Mouse (Mus musculus): Measurements from ENCODE around the gene Phf10.

DNA sequence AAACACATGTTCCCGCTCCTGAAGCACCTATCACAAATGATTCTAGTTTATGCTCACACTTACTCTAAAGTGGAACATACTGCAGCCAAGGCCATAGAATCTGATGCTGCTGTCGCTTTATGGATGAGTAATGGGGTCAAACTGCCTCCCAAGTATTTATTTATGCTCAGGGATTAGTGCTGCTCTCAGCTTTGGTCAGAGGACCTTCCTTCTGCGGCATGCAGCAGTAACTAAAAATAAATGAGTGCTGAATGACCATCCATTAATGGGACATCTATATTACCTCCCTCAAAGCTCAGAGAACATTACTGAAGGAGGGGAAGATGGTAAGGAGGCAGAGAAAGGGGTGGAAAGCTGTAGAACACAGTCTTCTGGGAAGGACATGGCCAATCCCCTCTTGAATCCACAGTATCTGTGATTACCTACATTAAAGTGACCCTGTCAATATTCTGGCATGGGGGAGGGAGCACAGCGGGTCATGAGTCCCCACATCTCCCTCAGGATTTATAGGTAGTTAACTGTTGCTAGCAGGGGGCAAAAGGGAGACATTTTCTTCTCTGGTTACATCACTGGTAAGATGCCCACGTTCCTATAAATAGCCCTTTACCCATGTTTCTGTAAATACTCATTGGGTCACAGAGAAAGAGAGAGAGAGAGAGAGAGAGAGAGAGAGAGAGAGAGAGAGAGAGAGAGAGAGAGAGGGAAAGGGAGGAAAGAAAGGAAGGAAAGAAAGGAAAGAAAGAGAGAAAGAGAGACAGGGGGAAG is 25.1 kb downstream of the Phf10 start:
- TF ChIP-seq POLR2A (IDR thresholded peaks at IDR 0.05; ENCODE audit: borderline replicate concordance, extremely low read depth, low read depth, low read length) (no peak), CTCF (IDR thresholded peaks at IDR 0.05; ENCODE audit: insufficient read depth, low read length) (no peak)

Measured in lung, adult 2 months (tissue).